8 mouse cellular contexts compared by ENCODE assay signal in the genomic region with DNA sequence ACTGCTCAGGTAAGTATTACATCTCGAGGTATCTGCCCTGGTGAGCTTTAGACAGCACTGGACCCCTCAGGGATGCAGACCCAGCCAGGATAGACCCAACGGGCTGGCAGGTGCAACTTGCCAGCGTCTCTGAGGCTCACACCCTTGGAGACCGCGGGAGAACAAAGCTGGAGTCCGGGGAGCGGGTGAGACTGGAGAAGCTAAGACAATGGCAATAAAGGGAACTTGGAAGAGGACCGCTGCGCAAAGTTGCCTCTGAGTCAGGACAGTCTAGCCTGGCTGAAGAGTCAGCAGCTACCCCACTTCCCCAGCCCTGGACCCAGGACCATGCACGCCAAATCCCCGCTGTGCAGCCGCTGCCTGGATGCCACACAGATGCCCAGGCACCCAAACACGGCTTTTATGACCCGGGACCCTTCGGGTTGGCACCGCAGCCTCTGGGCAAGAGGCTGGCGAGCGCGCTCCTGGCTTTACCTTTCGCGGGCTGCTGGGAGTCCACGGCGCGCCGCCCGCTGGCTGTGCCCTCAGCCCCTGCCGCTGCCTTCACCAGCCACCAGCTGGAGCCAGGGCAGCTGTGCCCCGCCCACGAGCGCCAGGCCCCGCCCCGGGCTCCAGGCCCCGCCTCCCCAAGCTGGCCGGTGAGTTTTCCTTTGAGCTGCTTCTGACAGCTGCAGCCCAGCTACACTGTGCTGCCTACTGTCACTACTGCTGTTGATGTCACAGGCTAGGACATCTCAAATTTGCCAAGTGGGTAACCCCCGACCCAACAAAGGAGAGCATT.
DNase-seq lines count a peak whose midpoint lies in the region; ATAC-seq lines count a peak whose summit lies in the region.

No protein-coding gene starts in this region.

- H3K4me3 ChIP-seq in hindbrain, embryonic 13.5 days: peak overlapping the region; percentile 65

- peaks cover 22% of the 10 kb centered on the region for H3K4me1 ChIP-seq in hindbrain, embryonic 13.5 days (replicated peaks)

- peak; percentile 95 for ATAC-seq in hindbrain, embryonic 13.5 days (ENCODE audit: low FRiP score)
- ATAC-seq in megakaryocyte progenitor cell, adult 5-6 weeks (replicated peaks; ENCODE audit: poor library complexity): peak; percentile 97

- H3K9ac ChIP-seq in hindbrain, embryonic 13.5 days: peak overlapping the region; percentile 75

- 0 out of 2 replicates have a peak, but pooled peaks cover 9% of the 10 kb centered on the region for H3K27me3 ChIP-seq in hindbrain, embryonic 13.5 days

- intact Hi-C loops in left cerebral cortex, postnatal 36 days (cut with DNase I): no loop called here

- H3K27ac ChIP-seq in hindbrain, embryonic 13.5 days: peak overlapping the region; percentile 50; the same call in 1 of the 2 replicates

- H3K9me3 ChIP-seq in hindbrain, embryonic 13.5 days: no peaks in the 10 kb centered on the region

- DNase-seq in adrenal gland, adult (ENCODE audit: inconsistent age in 2 of 2, low spot score in 1 of 2): peak; percentile 47 to 87
- DNase-seq in cerebellum, postnatal 25 days: peak; percentile 9 to 27
- DNase-seq in frontal cortex, postnatal 36 days (ENCODE audit: low spot score in 2 of 2): peak; percentile 16 to 18
- DNase-seq in left cerebral cortex, postnatal 36 days (ENCODE audit: low spot score in 2 of 2): peak; percentile 4 to 7
- peak; percentile 13 for DNase-seq in right cerebral cortex, postnatal 25 days
- DNase-seq in natural killer cell, adult 2 months (ENCODE audit: low spot score in 2 of 2): no peak

- WGBS in hindbrain, embryonic 13.5 days: under 1% methylated on average over 32 of the region's 35 CpGs

- H3K36me3 ChIP-seq in hindbrain, embryonic 13.5 days: no peaks in the 10 kb centered on the region

- peak overlapping the region; percentile 88 for H3K4me2 ChIP-seq in hindbrain, embryonic 13.5 days

Comparison
In these comparisons a context has a peak if more than half of its experiments do, and no peak if none do; other contexts are left out.
1. DNase-seq: peak in adrenal gland, adult (2 of 2), cerebellum, postnatal 25 days (2 of 2), frontal cortex, postnatal 36 days (2 of 2), left cerebral cortex, postnatal 36 days (2 of 2) and right cerebral cortex, postnatal 25 days (single experiment); none in natural killer cell, adult 2 months (0 of 2).